Mouse (Mus musculus) fat pad, adult 2 months (tissue): ENCODE results near the gene Fbxo2.
"Not testable (repeated sequence)": the region's sequence is repeated elsewhere in the genome, so short reads cannot be mapped to it uniquely, and the experiment has no call there.

Experiments
- DNase-seq: peaks from one replicate; pipeline ENCODE4 v3.0.0-alpha.2; 2011; ENCODE audit warnings: low read depth, low spot score; ENCODE audit errors: extremely low read depth

Fbxo2 gene

DNA sequence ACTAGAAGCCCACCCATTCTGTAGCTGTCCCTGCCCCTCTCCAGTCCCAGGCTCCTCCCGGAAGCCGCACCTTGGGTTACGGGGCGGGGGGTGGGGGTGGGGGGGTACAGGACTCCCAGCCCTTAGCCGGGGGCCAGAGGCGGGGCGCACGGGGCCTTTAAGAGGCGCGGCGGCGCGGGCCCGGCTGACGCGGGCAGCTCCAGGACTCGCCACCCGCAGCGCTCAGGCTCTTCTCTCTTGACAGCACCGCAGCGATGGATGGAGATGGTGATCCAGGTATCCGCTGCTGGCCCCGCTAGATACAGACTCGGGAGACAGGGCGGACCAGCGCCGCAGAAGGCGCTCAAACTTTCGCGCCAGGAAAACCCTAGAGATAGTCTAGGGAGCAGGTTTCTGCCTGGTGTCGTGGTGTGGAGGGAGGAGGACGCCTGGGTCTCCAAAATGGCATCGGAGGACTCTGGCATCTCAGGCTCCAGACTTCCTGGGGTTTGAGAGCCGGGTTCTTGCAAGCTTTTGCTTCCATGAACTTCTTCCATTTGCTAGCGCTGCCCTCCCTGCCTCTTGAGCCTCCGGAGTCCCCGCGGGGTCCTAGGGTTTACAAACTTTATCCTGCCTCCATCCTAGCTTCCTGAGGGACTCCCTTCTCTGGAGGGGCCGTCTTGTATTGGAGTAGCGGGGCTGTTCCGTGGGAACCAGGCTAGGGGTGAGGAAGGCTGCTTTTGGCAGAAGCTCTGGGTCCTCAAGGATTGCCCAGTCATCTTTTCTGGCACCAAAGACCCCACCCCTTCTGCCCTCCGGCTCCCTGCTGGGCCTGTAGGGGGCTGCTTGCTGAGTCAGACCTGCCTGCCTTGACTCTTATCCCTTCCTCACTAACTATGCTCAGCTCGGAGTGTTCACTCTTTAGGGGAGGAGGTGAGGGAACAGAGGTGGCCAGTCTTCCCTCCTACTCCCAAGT is at the start of gene Fbxo2, which contains the start of gene Fbxo44:
Gene Fbxo2, plus strand, starts transcription at position 186 of the 955 bp plus-strand sequence.
Gene Fbxo44, minus strand, starts transcription at position 47 of the 955 bp plus-strand sequence.
- no peak for DNase-seq

DNA sequence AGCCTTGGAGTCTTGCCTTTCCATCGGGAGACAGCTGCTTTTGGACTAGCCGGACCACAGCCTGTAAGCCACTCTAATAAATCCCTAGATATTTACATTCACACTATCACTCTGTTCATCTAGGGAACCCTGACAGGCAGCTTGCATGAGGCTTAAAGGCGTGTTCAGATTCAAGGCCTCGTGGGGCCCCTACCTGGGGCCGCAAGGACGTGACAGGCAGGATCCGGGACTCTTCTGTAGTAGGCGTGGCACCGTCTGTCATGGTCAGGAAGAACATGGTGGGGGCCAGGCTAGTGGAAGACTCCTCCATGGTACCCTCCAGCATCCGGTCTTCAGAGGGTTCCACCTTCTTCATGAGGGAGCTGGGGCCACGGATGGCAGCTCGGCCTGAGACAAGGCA is 47.9 kb upstream of the Fbxo2 start:
- no peak for DNase-seq

DNA sequence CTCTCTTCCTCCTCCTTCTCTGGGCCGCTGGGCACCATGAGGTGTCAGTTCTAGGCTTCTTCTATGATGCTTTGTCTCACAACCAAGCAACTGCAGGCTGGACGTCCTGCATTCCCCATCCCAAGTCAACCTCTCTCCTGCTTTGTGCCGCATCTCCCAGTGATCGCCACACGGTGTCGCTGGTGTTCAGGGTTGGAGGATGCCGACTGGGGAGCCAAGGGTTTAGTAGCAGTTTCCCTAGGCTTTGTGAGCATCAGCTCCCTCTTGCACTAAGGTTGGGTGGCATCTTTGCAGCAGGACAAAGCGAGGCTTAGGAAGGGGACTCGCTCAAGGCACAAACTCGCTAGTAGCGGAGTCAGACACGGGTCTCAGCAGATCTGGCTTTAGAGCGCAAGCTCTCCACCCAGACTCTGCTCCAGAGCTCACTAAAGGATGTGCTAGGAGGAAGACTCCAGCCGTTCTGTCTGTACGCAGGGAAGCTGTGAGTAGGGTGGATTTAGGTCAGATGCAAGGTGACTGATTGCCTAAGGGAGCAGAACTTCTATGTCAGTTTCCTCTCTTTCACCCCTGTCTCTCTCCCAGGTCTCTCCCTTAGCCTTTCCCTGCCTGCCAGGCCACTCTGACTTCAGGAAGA is 45.5 kb upstream of the Fbxo2 start:
- DNase-seq: no peak

DNA sequence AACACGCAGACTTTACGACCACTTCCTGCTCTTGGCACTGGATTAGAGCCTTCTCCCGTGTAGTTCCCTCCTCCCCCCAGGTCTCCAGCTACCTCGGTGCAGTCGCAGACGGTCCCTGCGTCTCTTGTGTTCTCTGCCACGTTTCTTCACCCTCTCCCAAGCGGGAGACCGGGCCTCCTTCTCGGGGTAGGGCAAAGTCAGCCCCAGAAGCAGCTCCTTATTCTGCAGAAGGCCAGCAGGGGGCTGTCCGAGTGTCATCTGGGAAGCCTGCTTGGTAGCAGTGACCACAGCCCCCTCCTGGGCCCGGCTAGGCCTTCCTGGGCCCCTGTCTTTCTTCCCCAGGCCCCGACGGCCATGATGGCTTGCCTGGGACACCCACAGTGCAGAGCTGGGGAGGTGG is 45.0 kb upstream of the Fbxo2 start:
- no peak for DNase-seq

DNA sequence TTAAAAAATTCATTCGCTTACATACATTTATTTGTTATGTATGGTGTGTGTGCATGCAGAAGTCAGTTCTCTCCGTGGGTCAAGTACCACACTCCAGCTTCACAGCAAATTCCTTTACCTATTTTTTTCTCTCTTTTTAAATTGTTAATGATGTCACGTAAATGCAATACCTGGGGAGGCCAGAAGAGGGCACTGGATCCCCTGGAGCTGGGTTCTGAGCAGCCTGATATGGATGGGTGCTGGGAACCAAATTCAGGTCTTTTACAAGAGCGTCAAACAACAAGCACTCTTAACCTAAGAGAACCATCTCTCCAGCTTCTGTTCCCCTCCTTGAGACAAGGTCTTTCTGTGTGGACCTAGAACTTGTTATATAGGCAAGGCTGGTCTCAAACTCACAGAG is 43.8 kb upstream of the Fbxo2 start:
- DNase-seq: no peak

DNA sequence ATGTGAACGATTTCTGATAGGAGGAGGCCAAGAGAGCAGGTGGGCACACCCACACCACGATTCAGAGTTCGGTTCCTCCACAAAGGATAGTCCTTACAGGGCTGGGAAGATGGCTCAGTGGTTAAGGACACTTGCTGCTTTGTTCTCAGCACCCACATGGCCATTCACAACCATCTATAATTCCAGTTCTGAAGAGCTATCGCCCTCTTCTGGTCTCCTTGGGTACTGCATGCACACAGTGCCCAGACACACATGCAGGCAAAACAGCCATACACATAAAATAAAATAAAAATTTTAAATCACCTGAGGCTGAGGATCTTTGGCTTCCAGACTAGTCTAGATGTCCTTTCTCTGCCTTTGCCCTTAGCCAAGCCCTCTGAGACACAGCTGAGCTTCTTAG is 43.0 kb upstream of the Fbxo2 start:
- DNase-seq: no peak

DNA sequence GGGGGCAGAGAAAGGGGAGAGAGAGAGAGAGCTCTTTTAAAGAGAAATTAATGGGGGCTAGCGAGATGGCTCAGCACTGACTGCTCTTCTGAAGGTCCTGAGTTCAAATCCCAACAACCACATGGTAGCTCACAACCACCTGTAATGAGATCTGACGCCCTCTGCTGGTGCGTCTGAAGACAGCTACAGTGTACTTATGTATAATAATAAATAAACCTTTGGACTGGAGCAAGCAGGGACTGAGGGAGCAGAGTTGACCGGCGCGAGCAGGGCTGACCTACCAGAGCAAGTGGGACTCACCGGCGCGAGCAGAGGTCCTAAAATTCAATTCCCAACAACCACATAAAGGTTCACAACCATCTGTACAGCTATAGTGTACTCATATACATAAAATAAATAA is 40.8 kb upstream of the Fbxo2 start:
- DNase-seq: not testable (repeated sequence)

DNA sequence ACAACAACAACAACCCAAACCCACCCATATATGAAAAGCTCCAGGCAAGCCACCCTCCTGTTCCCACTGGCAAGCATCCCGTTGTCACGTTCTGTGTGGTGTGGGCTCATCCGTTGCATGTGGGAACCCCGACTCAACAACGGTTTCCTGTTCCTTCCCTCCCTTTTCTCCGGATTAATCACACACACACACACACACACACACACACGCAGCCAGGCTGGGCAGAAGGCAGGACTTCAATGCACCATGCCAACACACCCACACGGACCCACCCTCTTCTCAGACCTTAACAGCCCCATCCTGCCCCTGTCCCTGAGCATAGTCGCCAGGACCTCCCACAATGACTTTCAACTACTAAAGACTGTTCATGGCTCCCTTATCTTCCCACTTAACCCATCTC is 39.9 kb upstream of the Fbxo2 start:
- DNase-seq: no peak

DNA sequence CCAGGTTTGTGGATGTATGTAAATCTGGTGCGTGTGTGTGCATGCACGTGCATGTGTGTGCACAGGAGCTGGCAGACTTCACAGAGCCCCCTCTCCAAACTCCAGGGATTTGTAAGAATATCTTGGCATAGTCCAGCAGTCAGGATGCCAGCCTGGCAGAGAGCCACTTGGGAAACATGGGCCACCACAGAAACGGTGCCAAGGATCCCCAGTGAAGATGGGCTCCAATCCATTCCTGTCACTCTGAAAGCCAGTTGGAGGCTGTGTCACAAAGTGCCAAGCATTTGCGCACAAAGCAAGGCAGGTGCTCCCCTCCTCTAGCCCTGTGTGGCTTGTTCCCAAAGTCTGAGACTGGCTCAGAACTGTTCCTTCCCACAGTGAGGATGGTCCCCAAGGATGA is 39.1 kb upstream of the Fbxo2 start:
- DNase-seq: no peak

DNA sequence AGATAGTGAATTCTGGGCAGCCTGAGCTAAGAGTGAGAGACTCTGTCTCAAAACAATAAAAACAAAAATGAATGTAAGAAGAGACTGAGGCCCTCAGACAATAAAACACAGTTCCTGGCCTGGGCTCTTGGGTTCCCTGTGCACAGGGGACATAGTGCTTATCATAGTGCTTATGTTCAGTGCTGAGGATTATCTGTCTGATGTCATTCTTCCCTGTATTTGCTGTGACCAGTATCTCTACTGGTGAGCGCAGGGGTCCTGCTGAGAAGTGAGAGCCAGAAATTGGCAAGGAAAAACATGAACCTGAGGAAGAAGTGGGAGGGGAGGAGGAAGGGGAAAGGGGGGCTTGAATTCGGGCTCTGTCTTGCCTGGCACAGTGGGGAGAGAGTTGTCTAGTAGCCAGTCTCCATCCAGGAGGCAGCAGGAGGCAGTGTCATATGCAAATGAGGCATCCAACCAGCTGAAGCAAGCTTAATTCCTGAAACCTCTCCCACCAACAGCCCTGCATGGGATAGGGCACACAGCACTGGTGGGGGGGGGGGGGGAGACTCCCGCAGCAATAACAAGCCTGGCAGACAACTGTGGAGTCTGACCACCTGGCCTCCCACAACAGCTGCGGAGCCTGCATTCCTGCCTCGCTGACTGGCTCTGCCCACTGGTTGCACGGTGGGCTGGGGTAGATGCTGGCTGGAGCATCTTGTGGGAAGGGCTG is 38.3 kb upstream of the Fbxo2 start:
- DNase-seq: no peak

DNA sequence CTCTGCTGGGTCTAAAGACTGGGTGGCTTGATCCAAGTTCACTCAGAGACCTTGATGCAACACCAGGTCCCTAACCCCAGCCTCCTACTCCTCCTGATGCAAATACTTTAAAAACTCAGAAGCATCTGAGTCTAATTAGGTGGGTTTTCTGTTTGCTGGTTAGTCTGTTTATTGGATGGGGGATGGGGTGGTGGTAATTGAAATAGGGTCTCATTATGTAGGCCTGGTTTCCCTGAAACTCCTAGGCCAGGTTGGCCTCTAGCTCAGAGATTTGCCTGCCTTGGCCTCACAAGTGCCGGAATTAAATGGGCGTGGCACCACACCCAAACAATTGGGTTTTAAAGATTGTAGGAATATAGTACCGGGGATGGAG is 37.7 kb upstream of the Fbxo2 start:
- DNase-seq: no peak

DNA sequence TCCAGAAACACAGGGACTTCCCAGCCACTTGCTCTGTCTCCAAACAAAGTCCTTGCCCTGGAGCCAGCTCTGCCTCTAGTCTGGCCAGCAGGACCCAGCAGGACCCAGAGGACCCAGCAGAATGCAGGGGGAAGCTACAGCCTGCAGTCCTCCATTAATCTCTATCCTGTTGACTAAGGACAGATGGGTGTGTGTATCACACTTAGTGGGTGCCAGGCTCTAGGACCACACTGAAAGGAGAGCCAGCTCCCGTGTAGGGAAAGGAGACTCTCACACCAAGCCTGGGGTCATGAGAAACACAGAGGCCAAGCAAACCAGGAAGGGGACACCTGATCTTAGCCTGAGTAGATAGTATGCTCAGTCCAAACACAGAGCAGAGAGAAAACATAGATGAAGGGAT is 32.2 kb upstream of the Fbxo2 start:
- no peak for DNase-seq

DNA sequence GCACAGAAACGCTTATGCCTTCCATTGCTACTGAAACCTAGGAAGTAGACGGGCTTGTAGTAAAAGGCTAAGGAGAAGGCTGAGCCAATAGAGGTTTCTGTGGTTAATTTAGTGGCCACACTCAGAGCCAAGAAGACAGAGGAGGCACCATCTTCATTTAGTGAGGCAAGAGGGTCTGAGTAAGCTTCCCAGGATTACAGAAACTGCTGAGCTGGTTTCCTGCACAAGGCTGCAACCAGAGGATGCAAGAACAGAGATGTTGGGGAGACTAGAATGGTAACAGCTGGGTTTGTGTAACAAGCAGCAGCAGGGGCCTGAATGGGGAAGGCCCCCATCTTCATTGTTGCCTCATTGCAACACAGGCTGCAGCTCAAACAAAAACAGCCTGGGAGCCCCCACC is 31.7 kb upstream of the Fbxo2 start:
- no peak for DNase-seq

DNA sequence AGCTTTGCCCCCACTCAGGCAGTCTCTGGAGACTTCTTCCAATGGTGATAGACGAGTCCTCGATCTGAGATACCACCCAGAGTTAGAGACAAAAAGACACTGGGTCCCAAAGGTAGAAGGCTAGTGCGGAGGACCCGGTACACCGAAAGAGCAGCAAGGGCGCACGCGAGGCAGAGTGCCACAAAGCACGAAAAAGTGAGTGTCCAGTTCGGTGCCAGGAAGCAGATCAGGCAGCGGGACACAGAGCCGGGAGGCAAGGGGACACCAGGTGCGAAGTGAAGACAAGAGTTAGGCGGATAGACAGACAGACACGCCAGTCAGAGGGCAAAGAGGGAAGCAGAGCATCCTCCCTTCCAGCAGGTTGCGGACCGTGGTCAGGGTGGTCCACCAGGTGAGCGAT is 30.3 kb upstream of the Fbxo2 start, which contains the start of gene Mad2l2:
Gene Mad2l2, plus strand, starts transcription at position 252 of the 400 bp plus-strand sequence.
- no peak for DNase-seq

DNA sequence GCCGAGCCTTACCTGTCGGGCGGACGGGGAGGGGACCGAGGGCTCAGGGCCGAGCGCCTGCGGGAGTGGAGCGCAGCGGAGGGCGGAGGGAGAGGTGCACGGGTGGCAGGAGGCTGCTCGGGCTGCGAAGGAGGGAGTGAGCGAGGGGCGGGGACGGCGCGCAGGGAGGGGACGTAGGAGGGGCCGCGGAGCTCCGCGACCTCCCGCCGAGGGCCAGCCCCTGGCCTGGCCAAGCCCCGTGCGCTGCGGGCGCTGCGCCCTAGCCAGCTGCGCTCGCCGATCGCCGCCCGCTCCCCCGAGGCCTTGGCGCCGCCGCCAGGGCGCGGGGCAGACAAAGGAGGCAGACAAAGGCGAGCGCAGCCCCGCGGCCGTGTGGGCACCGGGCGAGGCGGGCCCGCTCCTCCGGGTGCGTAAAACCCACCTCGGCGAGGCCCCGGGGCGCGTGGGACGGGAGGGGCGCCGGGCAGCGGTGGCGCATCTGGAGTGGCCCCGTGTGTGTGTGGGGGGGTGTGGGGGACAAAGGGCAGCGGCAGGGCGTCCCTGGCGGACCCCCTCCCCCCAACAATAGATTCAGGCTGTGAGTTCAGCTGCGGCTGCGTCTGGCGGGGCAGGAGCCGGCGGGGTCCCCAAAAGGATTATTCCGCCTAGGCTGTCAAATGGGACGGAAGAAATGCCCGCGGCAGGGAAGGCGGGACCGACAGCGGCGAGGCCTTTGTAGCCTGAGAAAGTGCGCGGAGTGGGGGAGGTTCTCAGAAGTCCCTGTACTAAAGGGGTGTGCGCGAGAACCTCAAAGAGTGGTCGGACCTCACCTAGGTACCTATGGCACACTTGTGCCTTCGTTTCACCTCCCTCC is 29.6 kb upstream of the Fbxo2 start, which contains the start of gene Draxin:
Gene Draxin, minus strand, starts transcription at position 138 of the 853 bp plus-strand sequence.
- no peak for DNase-seq

DNA sequence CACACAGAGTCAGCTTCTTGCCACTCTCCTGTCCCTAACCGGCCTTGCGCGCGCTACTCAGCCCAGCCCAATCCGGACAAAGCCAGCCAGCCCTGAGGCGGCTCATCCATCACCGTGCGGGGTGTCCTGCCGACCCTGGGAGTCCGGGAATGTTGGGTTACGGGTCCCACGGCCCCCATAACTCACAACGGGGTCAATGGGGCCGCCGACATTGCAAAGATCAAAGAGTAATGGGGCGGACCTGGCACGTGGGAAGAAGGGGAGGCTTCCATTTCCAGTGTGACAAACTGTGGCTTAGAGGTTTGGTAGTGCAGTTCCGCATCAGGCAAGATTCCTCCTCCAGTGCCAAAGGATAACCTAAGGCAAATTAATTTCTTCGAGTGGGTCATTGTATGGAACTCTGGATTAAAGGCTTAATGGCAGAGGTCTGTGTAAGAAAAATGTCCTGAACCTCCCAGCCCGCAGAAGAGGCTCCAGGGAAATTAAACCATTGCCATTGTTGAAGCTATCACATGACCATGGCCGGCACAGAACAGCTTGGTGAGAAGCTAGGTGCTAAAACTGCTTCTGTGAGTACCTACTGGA is 28.8 kb upstream of the Fbxo2 start:
- no peak for DNase-seq

DNA sequence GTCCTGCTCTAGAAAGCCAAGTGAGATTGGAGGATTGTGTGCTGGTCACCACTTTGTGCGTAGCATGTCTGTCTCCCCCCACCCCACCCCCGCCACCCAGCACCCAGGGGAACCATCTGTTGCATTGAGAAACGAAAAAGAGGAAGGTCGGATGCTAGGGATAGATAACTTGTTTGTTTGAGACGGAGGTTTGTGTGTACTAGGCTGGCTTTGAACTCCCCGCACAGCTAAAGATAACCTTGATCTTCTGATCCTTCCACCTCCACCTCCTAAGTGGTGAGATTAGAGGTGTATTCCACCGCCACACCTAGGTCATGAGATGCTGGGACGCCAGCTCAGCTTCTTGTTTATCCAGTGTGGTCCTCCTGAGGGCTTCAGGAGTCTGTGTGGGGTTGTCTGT is 25.4 kb upstream of the Fbxo2 start:
- DNase-seq: no peak

DNA sequence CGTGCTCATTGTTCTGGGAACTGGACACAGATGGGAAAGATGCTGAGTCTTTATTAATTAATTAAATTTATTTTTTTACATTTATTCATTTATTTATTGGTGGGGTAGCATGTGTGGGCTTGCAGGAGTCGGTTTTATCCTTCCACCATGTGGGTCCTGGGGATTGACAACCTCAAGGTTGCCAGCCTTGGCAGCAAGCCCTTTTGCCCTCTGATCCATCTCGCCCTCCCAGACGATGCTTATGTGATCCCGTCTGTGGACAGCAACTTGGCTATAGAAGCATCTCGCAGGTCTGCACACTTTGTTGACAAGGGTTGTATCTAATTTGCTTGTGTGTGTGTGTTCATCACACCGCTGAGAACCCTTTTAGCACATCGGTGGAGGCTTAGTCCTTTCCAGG is 22.9 kb upstream of the Fbxo2 start:
- no peak for DNase-seq

DNA sequence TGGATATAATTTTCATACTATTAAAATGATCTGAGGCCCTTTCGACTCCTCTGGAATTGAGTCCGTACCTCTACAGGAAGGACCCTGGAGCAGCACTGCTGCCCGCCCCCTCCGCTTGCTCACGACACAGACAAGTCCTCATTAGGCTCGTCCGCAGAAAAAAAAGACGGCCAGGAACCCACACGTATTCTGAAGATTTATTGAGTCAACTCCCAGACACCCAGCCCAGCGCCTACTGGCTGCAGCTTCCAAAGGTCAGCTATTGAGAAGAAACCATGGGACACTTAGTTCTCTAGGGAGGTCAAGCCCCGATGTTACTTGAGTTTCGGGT is 20.7 kb upstream of the Fbxo2 start:
- DNase-seq: no peak
